Mouse (Mus musculus) adrenal gland, adult 10 weeks (tissue): ENCODE results near the gene Fgf16. TPM values are rescaled to one million over a fixed set of nuclear protein-coding genes. Genes with fewer than 3 reads are reported as not detected.

Experiments
- polyA plus RNA-seq: library from polyadenylated mRNA; stranded (reverse); fragments of 350-450 nt; fragmentation: Illumina TruSeq; extraction: RNeasy Lipid Tissue Mini Kit (QIAGEN cat#74804); gene quantifications from one replicate; pipeline ENCODE4 v1.2.3, GENCODE M21; 2014; ENCODE audit warnings: low read depth, low replicate concordance

The Fgf16 gene
- polyA plus RNA-seq, result 0.58 TPM

DNA sequence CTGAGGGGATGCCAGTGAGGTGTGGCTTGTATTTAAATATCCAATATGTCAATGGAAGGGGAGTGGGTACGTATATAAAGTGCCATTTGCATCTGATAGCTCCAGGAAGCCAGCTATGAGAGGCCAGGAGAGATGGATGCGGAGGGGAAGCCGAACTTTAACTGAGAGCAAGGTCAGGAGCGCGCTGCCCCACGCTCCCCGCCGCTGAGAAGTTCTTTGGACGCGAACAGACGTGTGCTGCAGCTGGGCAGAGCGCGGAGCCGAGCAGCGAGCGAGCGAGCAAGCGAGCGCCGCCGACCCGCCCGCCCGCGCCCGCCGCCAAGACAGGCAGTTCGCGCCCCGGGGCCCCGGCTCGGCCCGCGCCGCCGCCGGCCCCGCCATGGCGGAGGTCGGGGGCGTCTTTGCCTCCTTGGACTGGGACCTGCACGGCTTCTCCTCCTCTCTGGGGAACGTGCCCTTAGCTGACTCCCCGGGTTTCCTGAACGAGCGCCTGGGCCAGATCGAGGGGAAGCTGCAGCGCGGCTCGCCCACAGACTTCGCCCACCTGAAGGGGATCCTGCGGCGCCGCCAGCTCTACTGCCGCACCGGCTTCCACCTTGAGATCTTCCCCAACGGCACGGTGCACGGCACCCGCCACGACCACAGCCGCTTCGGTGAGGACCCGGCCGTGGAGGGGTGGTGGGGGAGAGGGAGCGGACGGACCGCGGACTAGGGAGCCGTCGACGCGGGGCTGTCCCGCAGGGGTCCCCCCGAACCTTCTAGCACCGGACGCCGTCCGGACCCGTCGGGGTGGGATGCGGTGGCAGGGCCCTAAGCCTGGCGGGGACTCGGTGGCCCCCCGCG is at the start of gene Fgf16:
Gene Fgf16 (plus strand): TSS at position 118 of the 843 bp plus-strand sequence.

Other genes with a start within 250 kb of the Fgf16 start
- 287 TPM for gene Atrx, start 165.1 kb downstream of the Fgf16 start, polyA plus RNA-seq
- 120 TPM for gene Magt1, start 247.6 kb downstream of the Fgf16 start, polyA plus RNA-seq